Mouse (Mus musculus) forebrain, embryonic 16.5 days (tissue): ENCODE measurements around the gene Ppard. TPM values are rescaled to one million over a fixed set of nuclear protein-coding genes. Genes with fewer than 3 reads are reported as not detected.

Experiments
- ATAC-seq: fragments of 200-750 bp; cut with Nextera tagmentation; 2 replicates; pipeline ENCODE4 v1.8.0; 2017; ENCODE audit warnings: mild to moderate bottlenecking, moderate library complexity
- H3K27ac ChIP-seq: fragments of 300-500 bp; sonication (generic); 2 replicates; pipeline ENCODE4 v1.5.1; 2014; ENCODE audit warnings: low read length, control low read depth
- H3K27me3 ChIP-seq: fragments of 300-500 bp; sonication (generic); replicated peaks from 2 replicates; pipeline ENCODE4 v1.6.1; 2014; ENCODE audit warnings: low read length; ENCODE audit not compliant: control insufficient read depth, insufficient read depth
- H3K36me3 ChIP-seq: fragments of 300-500 bp; sonication (generic); 2 replicates; pipeline ENCODE4 v1.6.1; 2014; ENCODE audit not compliant: control insufficient read depth, insufficient read depth
- H3K4me1 ChIP-seq: fragments of 300-500 bp; sonication (generic); replicated peaks from 2 replicates; pipeline ENCODE4 v1.6.1; 2014; ENCODE audit warnings: low read length; ENCODE audit not compliant: control insufficient read depth, insufficient read depth
- H3K4me2 ChIP-seq: fragments of 300-500 bp; sonication (generic); 2 replicates; pipeline ENCODE4 v1.6.1; 2014; ENCODE audit warnings: mild to moderate bottlenecking, low read length, control low read depth
- H3K4me3 ChIP-seq: fragments of 300-500 bp; sonication (generic); replicated peaks from 2 replicates; pipeline ENCODE4 v1.5.1; 2014; ENCODE audit warnings: mild to moderate bottlenecking, low read length, control low read depth
- H3K9ac ChIP-seq: fragments of 300-500 bp; sonication (generic); replicated peaks from 2 replicates; pipeline ENCODE4 v1.6.1; 2014; ENCODE audit warnings: low read depth, low read length, control low read depth
- H3K9me3 ChIP-seq: fragments of 300-500 bp; sonication (generic); 2 replicates; pipeline ENCODE4 v1.6.1; 2016; ENCODE audit warnings: low read length; ENCODE audit not compliant: control insufficient read depth
- WGBS: fragments of 180-500 bp; shearing (Covaris S2); extraction: QIAGEN DNeasy Blood & Tissue Kit; methylation state at CpG from one replicate; pipeline ENCODE4 v1.1.7; 2014; 5-methylcytosine and 5-hydroxymethylcytosine counted together
- polyA plus RNA-seq: library from polyadenylated mRNA; unstranded; fragments of >200 nt; fragmentation: Nextera tagmentation; extraction: Ambion mirVana; gene quantifications from 2 replicates; pipeline ENCODE4 v1.2.1, GENCODE M21; 2015

Ppard gene
- polyA plus RNA-seq, 1 experiment from 2014 or later: 1.3 TPM

GRCm38 (mm10) chr17:28274739-28275138 lies 42.2 kb downstream of the Ppard start:
- ATAC-seq: no peak
- Histone ChIP-seq H3K36me3 (no peaks in the 10 kb centered on the region), H3K27ac (no peak overlapping the region), H3K4me3 (no peak overlapping the region), H3K4me2 (no peak overlapping the region), H3K9ac (no peak overlapping the region), H3K27me3 (no peaks in the 10 kb centered on the region), H3K4me1 (no peaks in the 10 kb centered on the region), H3K9me3 (no peaks in the 10 kb centered on the region)
- WGBS: 74% methylated on average over 3 of the region's 3 CpGs

- Histone ChIP-seq H3K4me1 (no peaks in the 10 kb centered on the region), H3K9me3 (no peaks in the 10 kb centered on the region), H3K4me2 (no peak overlapping the region), H3K9ac (no peak overlapping the region), H3K27ac (no peak overlapping the region), H3K36me3 (no peaks in the 10 kb centered on the region), H3K4me3 (no peak overlapping the region), H3K27me3 (no peaks in the 10 kb centered on the region)
- ATAC-seq: no peak
- WGBS: 83% methylated on average over 14 of the region's 14 CpGs
Observed at GRCm38 (mm10) chr17:28277226-28277625, 44.7 kb downstream of the Ppard start.

GRCm38 (mm10) chr17:28277721-28278120 lies 45.2 kb downstream of the Ppard start:
- 79% methylated on average over 10 of the region's 10 CpGs for WGBS
- ATAC-seq: no peak

GRCm38 (mm10) chr17:28278156-28278555 lies 45.7 kb downstream of the Ppard start:
- Histone ChIP-seq H3K4me1 (no peaks in the 10 kb centered on the region), H3K36me3 (no peaks in the 10 kb centered on the region), H3K9ac (no peak overlapping the region), H3K4me2 (no peak overlapping the region), H3K27ac (no peak overlapping the region), H3K27me3 (no peaks in the 10 kb centered on the region), H3K9me3 (no peaks in the 10 kb centered on the region), H3K4me3 (no peak overlapping the region)
- WGBS: 85% methylated on average over 3 of the region's 3 CpGs
- ATAC-seq: no peak

More at GRCm38 (mm10) chr17:28277721-28278120, 45.2 kb downstream of the Ppard start:
- H3K9me3 ChIP-seq: no peaks in the 10 kb centered on the region
- H3K9ac ChIP-seq: no peak overlapping the region
- no peaks in the 10 kb centered on the region for H3K36me3 ChIP-seq
- no peaks in the 10 kb centered on the region for H3K4me1 ChIP-seq
- H3K4me2 ChIP-seq: no peak overlapping the region
- no peak overlapping the region for H3K4me3 ChIP-seq
- no peak overlapping the region for H3K27ac ChIP-seq
- H3K27me3 ChIP-seq: no peaks in the 10 kb centered on the region

- Histone ChIP-seq H3K4me2 (no peak overlapping the region), H3K4me3 (no peak overlapping the region), H3K36me3 (no peaks in the 10 kb centered on the region), H3K27ac (no peak overlapping the region), H3K9me3 (no peaks in the 10 kb centered on the region), H3K9ac (no peak overlapping the region), H3K4me1 (no peaks in the 10 kb centered on the region), H3K27me3 (no peaks in the 10 kb centered on the region)
- ATAC-seq: no peak
- 62% methylated on average over 4 of the region's 4 CpGs for WGBS
Observed at GRCm38 (mm10) chr17:28279236-28279635, 46.7 kb downstream of the Ppard start.

DNA sequence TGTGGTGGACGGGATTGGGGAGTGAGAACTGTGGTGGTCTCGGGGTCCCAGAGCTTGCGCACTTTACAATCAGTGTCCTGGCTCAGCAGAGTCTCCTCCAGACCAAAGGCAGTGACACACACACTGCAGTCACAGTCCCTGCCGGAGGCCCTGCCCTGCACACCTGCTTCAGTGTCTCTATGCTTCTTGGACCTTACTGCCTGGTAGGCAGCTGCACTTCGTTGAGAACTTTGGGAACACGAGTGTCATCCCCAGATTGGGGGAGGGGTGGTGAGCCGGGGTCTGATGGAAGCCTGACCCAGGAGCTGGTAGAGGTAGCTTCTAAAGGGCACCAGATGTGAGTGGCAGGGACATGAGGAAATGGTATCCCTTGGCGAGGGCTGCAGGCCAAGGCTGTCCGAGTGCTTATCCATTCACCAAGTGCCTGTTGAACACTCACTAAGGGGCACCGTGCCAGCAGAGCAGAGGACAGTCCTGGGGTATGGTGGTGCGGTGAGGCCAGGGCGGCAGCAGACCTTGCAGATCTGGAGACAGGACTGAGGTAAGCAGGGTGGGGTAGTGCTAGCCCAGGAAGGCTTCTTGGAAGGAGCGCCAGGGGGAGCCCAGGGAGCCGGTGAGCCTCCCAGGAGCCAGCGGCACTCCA lies 47.4 kb downstream of the Ppard start:
- H3K36me3 ChIP-seq: no peaks in the 10 kb centered on the region
- no peak overlapping the region for H3K4me2 ChIP-seq
- no peaks in the 10 kb centered on the region for H3K27me3 ChIP-seq
- no peak overlapping the region for H3K27ac ChIP-seq
- no peak for ATAC-seq
- H3K9ac ChIP-seq: no peak overlapping the region
- no peaks in the 10 kb centered on the region for H3K4me1 ChIP-seq
- no peak overlapping the region for H3K4me3 ChIP-seq
- WGBS: 69% methylated on average over 15 of the region's 15 CpGs
- no peaks in the 10 kb centered on the region for H3K9me3 ChIP-seq

- Histone ChIP-seq H3K36me3 (no peaks in the 10 kb centered on the region), H3K9ac (no peak overlapping the region), H3K9me3 (no peaks in the 10 kb centered on the region), H3K4me2 (no peak overlapping the region), H3K4me3 (no peak overlapping the region), H3K4me1 (no peaks in the 10 kb centered on the region), H3K27ac (no peak overlapping the region), H3K27me3 (no peaks in the 10 kb centered on the region)
- 78% methylated on average over 7 of the region's 7 CpGs for WGBS
- no peak for ATAC-seq
Observed at GRCm38 (mm10) chr17:28280423-28280800, 47.9 kb downstream of the Ppard start.

DNA sequence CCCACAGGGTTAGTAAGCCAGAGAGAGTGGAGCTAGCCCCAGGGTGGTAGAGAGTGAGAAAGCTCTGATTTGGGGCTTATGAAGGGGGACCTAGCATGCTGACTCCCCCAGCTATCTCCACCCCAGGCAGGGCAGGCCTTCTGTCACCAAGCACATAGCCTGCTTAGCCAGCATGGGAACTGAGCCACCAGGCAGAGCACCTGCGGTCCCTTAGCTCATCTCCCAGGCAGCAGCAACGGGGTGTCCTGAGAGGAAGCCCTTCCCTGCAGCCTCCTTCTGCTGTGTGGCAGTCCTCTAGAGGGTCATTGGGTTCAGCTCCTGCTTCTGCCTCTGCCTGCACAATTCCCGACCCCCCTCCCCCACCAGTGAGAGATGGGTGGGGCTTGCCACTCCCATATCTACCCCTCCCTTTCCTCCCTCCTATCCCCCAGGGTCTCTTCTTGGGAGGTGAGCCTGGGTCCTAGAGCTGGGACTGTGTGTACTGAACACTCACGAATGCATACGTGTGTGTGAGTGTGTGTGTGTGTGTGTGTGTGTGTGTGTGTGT lies 48.4 kb downstream of the Ppard start:
- 47% methylated on average over 5 of the region's 5 CpGs for WGBS
- H3K4me3 ChIP-seq: no peak overlapping the region
- H3K4me2 ChIP-seq: no peak overlapping the region
- H3K36me3 ChIP-seq: no peaks in the 10 kb centered on the region
- H3K9ac ChIP-seq: no peak overlapping the region
- no peaks in the 10 kb centered on the region for H3K27me3 ChIP-seq
- no peaks in the 10 kb centered on the region for H3K4me1 ChIP-seq
- no peak overlapping the region for H3K27ac ChIP-seq
- no peak for ATAC-seq
- no peaks in the 10 kb centered on the region for H3K9me3 ChIP-seq

GRCm38 (mm10) chr17:28281866-28282441 lies 49.5 kb downstream of the Ppard start:
- ATAC-seq: no peak
- Histone ChIP-seq H3K36me3 (no peaks in the 10 kb centered on the region), H3K27ac (no peak overlapping the region), H3K9me3 (no peaks in the 10 kb centered on the region), H3K9ac (no peak overlapping the region), H3K4me2 (no peak overlapping the region), H3K4me3 (no peak overlapping the region), H3K4me1 (no peaks in the 10 kb centered on the region), H3K27me3 (no peaks in the 10 kb centered on the region)
- WGBS: 91% methylated on average over 7 of the region's 7 CpGs
